Comparison of ENCODE assay signal across 22 mouse cellular contexts in genomic region chr11:106542385-106542784, GRCm38 (mm10). TPM values are rescaled to one million over a fixed set of nuclear protein-coding genes. Genes with fewer than 3 reads are reported as not detected.
DNase-seq lines count a peak whose midpoint lies in the region; ATAC-seq lines count a peak whose summit lies in the region.
"Had no signal": no experiment of that assay in that cellular context is flagged by ENCODE, and none has a peak within 500 bp of the region (broad histone marks: within the 10 kb centered on the region; RNA-seq: fewer than 3 reads in every experiment).

No protein-coding gene starts in this region.

- H3K4me1 ChIP-seq in forebrain, embryonic 13.5 days, result no peaks in the 10 kb centered on the region
- H3K4me1 ChIP-seq: embryonic facial prominence, embryonic 12.5 days; hindbrain, embryonic 10.5 days; intestine, embryonic 15.5 days had no signal

- no peak overlapping the region for H3K4me2 ChIP-seq in forebrain, embryonic 13.5 days
- H3K4me2 ChIP-seq: embryonic facial prominence, embryonic 12.5 days; heart, embryonic 12.5 days; intestine, embryonic 15.5 days; limb, embryonic 15.5 days; neural tube, embryonic 13.5 days had no signal

- DNase-seq in lung, postnatal 25 days (ENCODE audit: low spot score), result peak; percentile 16
- no peak for DNase-seq in lung, adult 18-20 months
- DNase-seq in splenic B cell, adult 2 months (ENCODE audit: low read depth, low spot score), result peak; percentile 77
- DNase-seq in ovary, postnatal 14 days (ENCODE audit: low spot score), result no peak
- DNase-seq in frontal cortex, postnatal 10 days (ENCODE audit: low spot score in 2 of 2), result no peak
- DNase-seq: adrenal gland, postnatal 36 days; cerebellum, postnatal 14 days; gastrocnemius, postnatal 36 days; layer of hippocampus, adult 9-11 months; midbrain, embryonic 14.5 days; retina, postnatal 1 day had no signal

- H3K27ac ChIP-seq in forebrain, embryonic 13.5 days, result no peak overlapping the region
- H3K27ac ChIP-seq: embryonic facial prominence, embryonic 12.5 days; hindbrain, embryonic 10.5 days; intestine, embryonic 15.5 days; kidney, postnatal 0 days; limb, embryonic 15.5 days; neural tube, embryonic 13.5 days; stomach, postnatal 0 days had no signal

- no peaks in the 10 kb centered on the region for H3K9me3 ChIP-seq in forebrain, embryonic 13.5 days (replicated peaks)
- H3K9me3 ChIP-seq: embryonic facial prominence, embryonic 12.5 days; heart, embryonic 12.5 days; hindbrain, embryonic 10.5 days; intestine, embryonic 15.5 days; limb, embryonic 15.5 days; neural tube, embryonic 13.5 days had no signal

- no peak overlapping the region for H3K9ac ChIP-seq in forebrain, embryonic 13.5 days
- H3K9ac ChIP-seq: embryonic facial prominence, embryonic 12.5 days; heart, embryonic 12.5 days; intestine, embryonic 15.5 days; limb, embryonic 15.5 days; neural tube, embryonic 13.5 days had no signal

- peak; percentile 77 for ATAC-seq in CD4-positive, CD25-positive, alpha-beta regulatory T cell, adult 4 months
- ATAC-seq in inflammation-experienced regulatory T-cells, adult 6 months, result peak; percentile 71
- no peak for ATAC-seq in forebrain, embryonic 13.5 days
- ATAC-seq: intestine, embryonic 15.5 days had no signal

- no peak overlapping the region for H3K4me3 ChIP-seq in forebrain, embryonic 13.5 days
- H3K4me3 ChIP-seq: embryonic facial prominence, embryonic 12.5 days; heart, embryonic 12.5 days; hindbrain, embryonic 10.5 days; intestine, embryonic 15.5 days; limb, embryonic 15.5 days; neural tube, embryonic 13.5 days had no signal

- no peaks in the 10 kb centered on the region for H3K27me3 ChIP-seq in splenic B cell, adult 2 months (ENCODE audit: control insufficient read depth, insufficient read depth, low read length, poor library complexity, severe bottlenecking)
- H3K27me3 ChIP-seq in forebrain, embryonic 13.5 days, result no peaks in the 10 kb centered on the region
- H3K27me3 ChIP-seq: embryonic facial prominence, embryonic 12.5 days; heart, embryonic 12.5 days; intestine, embryonic 15.5 days; limb, embryonic 15.5 days; neural tube, embryonic 13.5 days had no signal

- H3K36me3 ChIP-seq in splenic B cell, adult 2 months (ENCODE audit: control insufficient read depth, insufficient read depth, low read length, poor library complexity, severe bottlenecking), result no peaks in the 10 kb centered on the region
- peaks cover 34% of the 10 kb centered on the region for H3K36me3 ChIP-seq in forebrain, embryonic 13.5 days (ENCODE audit: poor library complexity, severe bottlenecking)

RNA-seq across cellular contexts. Expression of gene Ern1, which starts 54.7 kb away (rescaled TPM):
- polyA plus RNA-seq in CD4-positive, CD25-positive, alpha-beta regulatory T cell, adult 4 months (2017; shearing (Covaris generic)), result 1 to 10 TPM; 1.3 to 2.3 TPM
- 1 to 10 TPM; 1.4 to 1.8 (median 1.6) TPM for polyA plus RNA-seq in inflammation-experienced regulatory T-cells, adult 6 months (2017; shearing (Covaris generic))
- 5.6 and 6.3 TPM in 2 replicates for polyA plus RNA-seq in forebrain, embryonic 13.5 days (2015; fragmentation: Nextera tagmentation; extraction: Ambion mirVana)

Comparison
In these comparisons a context has a peak if more than half of its experiments do, and no peak if none do; other contexts are left out.
1. DNase-seq: peak in lung, postnatal 25 days (single experiment) and splenic B cell, adult 2 months (single experiment); none in lung, adult 18-20 months (0 of 2), ovary, postnatal 14 days (single experiment) and frontal cortex, postnatal 10 days (0 of 2).